Mouse (Mus musculus): ENCODE results near the gene Hunk. TPM values are rescaled to one million over a fixed set of nuclear protein-coding genes. Genes with fewer than 3 reads are reported as not detected.
A peak's percentile ranks its signal among the peaks of the same experiment; 100 is the strongest.

Gene Hunk
- 6.5 and 8.5 TPM in 2 replicates for polyA plus RNA-seq (2015; fragmentation: Nextera tagmentation; extraction: Ambion mirVana)

DNA sequence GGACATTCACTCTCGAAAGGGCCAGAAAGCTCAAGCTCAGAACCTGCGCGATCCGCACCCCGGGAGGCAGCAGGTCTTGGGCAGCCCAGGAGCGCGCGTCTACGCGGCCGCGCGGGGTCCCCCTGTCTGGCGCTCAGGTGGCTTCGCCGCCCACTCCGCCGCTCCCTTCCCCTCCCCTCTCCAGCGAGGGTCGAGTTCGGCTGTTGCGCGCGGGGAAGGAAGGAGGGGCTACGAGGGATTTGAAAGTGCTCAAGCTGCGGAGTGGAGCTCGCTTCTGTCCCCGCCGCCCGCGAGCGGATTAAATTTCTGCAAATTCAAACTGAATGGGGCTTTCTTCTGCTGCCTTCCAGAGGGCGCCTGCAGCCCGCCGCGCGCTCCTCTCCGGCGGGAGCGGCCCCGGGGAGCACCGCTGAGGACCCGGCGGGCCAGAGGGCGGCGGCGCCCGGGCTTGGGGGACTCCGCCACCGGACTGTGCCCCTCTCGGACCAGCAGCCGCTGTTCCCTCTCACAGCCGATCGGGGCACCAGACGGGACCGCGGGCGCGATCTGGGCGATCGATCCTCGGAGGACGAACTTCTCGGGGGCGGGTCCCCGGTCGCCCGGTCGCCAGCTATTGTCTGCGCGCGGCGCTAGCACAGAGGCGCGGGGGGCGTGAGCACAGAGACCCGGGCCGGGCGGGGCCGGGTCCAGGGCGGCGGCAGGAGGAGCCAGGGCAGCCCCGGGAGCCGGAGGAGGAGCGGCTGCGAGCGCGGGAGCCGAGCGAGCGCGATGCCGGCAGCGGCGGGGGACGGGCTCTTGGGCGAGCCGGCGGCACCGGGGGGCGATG lies at the start of gene Hunk:
Gene Hunk, plus strand, starts transcription at position 326 of the 826 bp plus-strand sequence.
- 1% methylated on average over 86 of the region's 101 CpGs for WGBS
- Histone ChIP-seq H3K9me3 (no peaks in the 10 kb centered on the region), H3K4me2 (replicated peaks) (peak within 1 kb of the TSS; percentile 84), H3K27me3 (peaks cover 31% of the 10 kb centered on the region), H3K9ac (replicated peaks) (peak within 1 kb of the TSS; percentile 97), H3K4me3 (replicated peaks) (peak within 1 kb of the TSS; percentile 86), H3K27ac (peak within 1 kb of the TSS; percentile 95), H3K36me3 (peaks cover 5% of the 10 kb centered on the region), H3K4me1 (replicated peaks) (peaks cover 47% of the 10 kb centered on the region)
- peak; percentile 82 for ATAC-seq

DNA sequence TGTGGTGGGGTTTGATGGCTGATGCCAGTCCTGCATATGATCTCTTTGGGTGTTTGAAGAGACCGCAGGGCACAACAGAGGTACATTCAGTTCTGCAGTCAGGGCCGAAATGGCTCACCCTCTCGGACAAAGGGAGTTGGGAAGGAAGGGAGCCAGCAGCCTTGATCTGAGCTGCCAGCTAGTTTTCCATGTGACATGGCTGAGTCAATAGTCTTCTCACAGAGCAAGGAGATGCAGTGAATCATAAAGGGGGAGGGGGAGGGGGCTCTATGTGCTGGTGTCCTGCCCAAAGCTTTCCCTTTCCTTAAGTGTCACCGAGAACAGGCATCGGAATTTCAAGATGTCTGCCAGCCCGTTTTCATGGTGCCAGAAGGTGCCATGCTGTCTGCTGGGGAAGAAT lies 46.8 kb upstream of the Hunk start:
- H3K9me3 ChIP-seq: no peaks in the 10 kb centered on the region
- H3K4me2 ChIP-seq (replicated peaks): no peak overlapping the region
- 0 out of 2 replicates have a peak, but pooled peaks cover 5% of the 10 kb centered on the region for H3K27me3 ChIP-seq
- no peaks in the 10 kb centered on the region for H3K36me3 ChIP-seq
- no peak overlapping the region for H3K27ac ChIP-seq
- H3K9ac ChIP-seq (replicated peaks): no peak overlapping the region
- H3K4me1 ChIP-seq (replicated peaks): no peaks in the 10 kb centered on the region
- ATAC-seq: no peak
- 84% methylated on average over 6 of the region's 6 CpGs for WGBS
- H3K4me3 ChIP-seq (replicated peaks): no peak overlapping the region

DNA sequence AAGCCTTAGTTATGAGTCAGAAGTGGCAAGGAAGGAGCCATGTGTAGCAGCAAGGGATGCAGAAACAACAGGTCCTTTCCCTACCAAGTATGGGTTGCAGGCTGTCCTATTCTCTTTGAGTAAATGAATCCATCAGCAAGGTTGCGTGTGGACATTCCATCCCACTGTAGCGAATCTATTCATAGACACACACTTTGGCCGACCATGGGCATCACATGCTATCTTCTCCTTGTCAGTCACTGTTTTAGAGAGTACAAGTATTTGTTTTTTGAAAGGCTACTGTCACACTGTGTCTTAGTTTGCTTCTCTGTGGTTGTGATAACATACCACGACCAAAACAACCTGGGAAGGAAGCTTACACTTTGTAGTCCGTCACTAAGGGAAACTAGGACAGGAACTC lies 44.7 kb upstream of the Hunk start:
- H3K9ac ChIP-seq (replicated peaks): no peak overlapping the region
- no peak overlapping the region for H3K27ac ChIP-seq
- H3K36me3 ChIP-seq: no peaks in the 10 kb centered on the region
- H3K9me3 ChIP-seq: no peaks in the 10 kb centered on the region
- 91% methylated on average over 5 of the region's 5 CpGs for WGBS
- ATAC-seq: no peak
- 0 out of 2 replicates have a peak, but pooled peaks cover 5% of the 10 kb centered on the region for H3K27me3 ChIP-seq
- no peak overlapping the region for H3K4me3 ChIP-seq (replicated peaks)
- no peaks in the 10 kb centered on the region for H3K4me1 ChIP-seq (replicated peaks)
- no peak overlapping the region for H3K4me2 ChIP-seq (replicated peaks)

DNA sequence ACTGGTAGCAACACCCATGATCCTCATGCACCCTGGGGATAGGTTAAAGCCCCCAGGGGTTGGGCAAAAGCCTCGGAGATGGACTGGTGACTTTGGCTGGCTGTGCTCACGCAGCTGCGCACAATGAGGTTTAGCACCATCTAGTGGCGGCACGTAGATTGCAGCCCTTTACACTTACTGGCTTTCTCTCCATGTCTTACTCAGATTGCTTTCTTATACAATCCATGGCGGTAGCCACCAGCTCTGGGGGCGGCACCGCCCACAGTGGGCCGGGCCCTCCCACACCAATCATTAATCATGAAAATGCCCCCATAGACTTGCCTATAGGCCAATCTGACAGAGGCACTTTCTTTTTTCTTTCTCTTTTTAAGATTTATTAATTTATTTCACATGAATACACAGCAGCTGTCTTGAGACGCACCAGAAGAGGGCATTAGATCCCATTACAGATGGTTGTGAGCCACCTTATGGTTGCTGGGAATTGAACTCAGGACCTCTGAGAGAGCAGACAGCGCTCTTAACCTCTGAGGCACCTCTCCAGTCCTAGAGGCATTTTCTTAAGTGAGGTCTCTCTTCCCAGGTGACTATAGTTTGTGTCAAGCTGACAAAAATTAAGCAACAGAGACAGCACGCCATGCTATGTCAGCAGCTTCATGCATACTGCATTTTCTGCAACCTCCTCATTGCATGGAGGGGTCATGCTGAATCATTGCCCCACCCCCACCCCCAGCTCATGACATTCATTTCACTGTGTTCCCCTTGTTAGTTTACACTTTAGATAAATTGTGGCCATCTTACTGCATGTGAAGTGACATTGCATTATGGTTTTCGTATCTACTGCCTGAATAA lies 35.9 kb upstream of the Hunk start:
- 0 out of 2 replicates have a peak overlapping the region, but pooled peaks have one; percentile 6 for H3K4me2 ChIP-seq (replicated peaks)
- H3K27ac ChIP-seq: no peak overlapping the region
- H3K9me3 ChIP-seq: no peaks in the 10 kb centered on the region
- WGBS: 29% methylated on average over 12 of the region's 13 CpGs
- no peaks in the 10 kb centered on the region for H3K36me3 ChIP-seq
- no peak overlapping the region for H3K4me3 ChIP-seq (replicated peaks)
- peak; percentile 99 for ATAC-seq
- no peaks in the 10 kb centered on the region for H3K4me1 ChIP-seq (replicated peaks)
- no peaks in the 10 kb centered on the region for H3K27me3 ChIP-seq
- no peak overlapping the region for H3K9ac ChIP-seq (replicated peaks)

DNA sequence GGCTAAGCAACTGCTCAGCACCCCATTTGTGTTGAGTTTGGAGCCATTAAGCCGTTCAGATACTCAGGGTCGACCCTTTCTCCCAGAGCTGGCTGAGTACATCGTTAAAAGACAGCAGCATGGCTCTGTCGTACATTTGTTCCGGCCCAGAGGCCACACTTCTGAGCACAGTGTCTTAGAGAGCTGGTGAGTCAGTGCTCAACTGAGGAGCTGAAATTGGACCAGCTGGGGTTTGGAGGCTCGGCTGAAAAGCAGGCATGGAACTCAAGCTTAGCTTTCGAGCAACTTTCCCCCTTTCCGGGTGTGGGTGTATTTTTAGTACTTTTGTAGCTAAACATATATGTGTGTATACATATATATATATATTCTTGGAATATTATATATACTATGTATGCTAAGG lies 34.1 kb upstream of the Hunk start:
- Histone ChIP-seq H3K4me3 (replicated peaks) (no peak overlapping the region), H3K9me3 (no peaks in the 10 kb centered on the region), H3K4me2 (replicated peaks) (no peak overlapping the region), H3K9ac (replicated peaks) (no peak overlapping the region), H3K27me3 (no peaks in the 10 kb centered on the region), H3K4me1 (replicated peaks) (no peaks in the 10 kb centered on the region), H3K27ac (no peak overlapping the region), H3K36me3 (no peaks in the 10 kb centered on the region)
- 68% methylated on average over 8 of the region's 8 CpGs for WGBS
- ATAC-seq: no peak

DNA sequence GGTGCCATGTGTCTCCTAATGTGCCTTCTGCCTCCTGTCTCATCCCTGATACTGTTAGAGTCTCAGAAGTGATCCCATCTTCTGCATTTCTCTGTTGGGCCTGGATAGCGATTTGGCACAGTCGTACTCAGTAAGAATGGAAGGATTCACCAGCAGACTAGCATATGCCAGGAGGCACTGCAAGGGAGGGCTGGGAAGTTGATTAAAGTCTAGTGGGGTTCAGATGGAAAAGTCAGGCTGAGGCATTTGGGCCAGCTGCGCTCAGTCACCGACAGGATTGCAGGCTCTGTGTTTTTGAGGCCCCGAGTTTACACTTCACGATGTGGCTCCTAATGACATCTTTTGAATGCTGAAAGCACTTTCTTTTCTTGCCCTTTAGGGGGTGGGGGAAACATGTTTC lies 33.1 kb upstream of the Hunk start:
- Histone ChIP-seq H3K27ac (no peak overlapping the region), H3K36me3 (no peaks in the 10 kb centered on the region), H3K27me3 (no peaks in the 10 kb centered on the region), H3K4me3 (replicated peaks) (no peak overlapping the region), H3K4me1 (replicated peaks) (no peaks in the 10 kb centered on the region), H3K9ac (replicated peaks) (no peak overlapping the region), H3K4me2 (replicated peaks) (no peak overlapping the region), H3K9me3 (no peaks in the 10 kb centered on the region)
- ATAC-seq: no peak
- WGBS: 60% methylated on average over 6 of the region's 6 CpGs

DNA sequence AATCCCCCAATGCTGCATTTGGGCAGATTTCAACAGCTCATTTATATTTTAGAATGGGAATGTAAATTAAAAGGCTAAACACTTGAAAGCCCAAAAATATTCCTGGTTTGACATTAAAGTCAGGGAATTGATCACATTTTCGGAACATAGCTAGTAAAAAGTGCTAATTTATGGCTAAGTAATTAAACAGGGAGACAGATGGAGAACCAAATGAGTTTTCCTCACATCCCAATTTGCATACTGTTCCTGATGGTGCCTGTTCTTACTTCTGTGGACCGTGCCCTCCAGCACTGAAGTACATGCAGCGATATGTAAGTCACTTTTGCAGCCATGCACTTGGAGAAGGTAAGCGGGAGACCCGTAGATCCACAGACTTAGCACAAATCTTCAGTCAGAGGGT lies 32.7 kb upstream of the Hunk start:
- ATAC-seq: no peak
- Histone ChIP-seq H3K27ac (no peak overlapping the region), H3K9ac (replicated peaks) (no peak overlapping the region), H3K36me3 (no peaks in the 10 kb centered on the region), H3K4me2 (replicated peaks) (no peak overlapping the region), H3K4me3 (replicated peaks) (no peak overlapping the region), H3K4me1 (replicated peaks) (no peaks in the 10 kb centered on the region), H3K27me3 (no peaks in the 10 kb centered on the region), H3K9me3 (no peaks in the 10 kb centered on the region)
- WGBS: 78% methylated on average over 5 of the region's 5 CpGs

DNA sequence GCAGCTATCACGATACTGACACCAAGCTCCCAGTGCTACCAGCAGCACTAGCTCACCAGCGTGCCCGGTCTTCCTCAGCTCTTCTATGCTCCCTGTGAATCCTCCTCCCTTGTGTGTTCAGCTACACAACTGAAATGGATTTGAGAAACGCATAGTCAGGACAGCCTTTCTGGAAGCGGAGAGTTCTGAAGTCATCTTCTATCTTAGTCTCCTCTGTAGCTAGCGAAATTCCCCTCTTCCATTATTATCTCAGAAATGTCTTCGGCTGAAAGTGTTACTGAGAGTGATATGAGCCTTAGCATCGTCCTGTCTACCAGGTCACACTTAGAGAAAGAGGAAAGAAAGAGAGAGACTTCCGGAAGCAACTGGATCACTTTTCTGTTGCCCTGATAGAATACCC lies 26.5 kb upstream of the Hunk start:
- Histone ChIP-seq H3K9ac (replicated peaks) (no peak overlapping the region), H3K27ac (no peak overlapping the region), H3K36me3 (no peaks in the 10 kb centered on the region), H3K4me1 (replicated peaks) (0 out of 2 replicates have a peak, but pooled peaks cover 9% of the 10 kb centered on the region), H3K4me2 (replicated peaks) (no peak overlapping the region), H3K27me3 (no peaks in the 10 kb centered on the region), H3K9me3 (no peaks in the 10 kb centered on the region), H3K4me3 (replicated peaks) (no peak overlapping the region)
- ATAC-seq: no peak
- 89% methylated on average over 9 of the region's 9 CpGs for WGBS

DNA sequence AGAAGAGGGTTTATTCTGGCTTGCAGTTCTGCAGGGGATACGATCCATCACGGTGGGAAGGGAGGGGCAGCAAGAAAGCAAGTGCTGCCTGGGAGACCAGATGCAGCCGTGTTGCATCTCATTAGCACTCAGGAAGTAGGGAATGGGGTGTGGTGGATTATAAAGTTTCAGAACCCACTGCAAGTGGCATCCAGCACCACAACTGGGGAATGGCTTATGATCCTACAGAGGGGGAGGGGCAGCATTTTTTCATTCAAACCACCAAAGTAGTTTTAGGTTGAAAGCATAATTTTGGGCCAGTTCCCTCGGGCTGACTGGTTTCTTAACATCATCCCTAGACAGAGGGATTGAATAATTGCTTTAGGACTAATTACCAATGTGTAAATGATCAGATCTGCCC lies 26.1 kb upstream of the Hunk start:
- no peak overlapping the region for H3K4me3 ChIP-seq (replicated peaks)
- 30% methylated on average over 4 of the region's 4 CpGs for WGBS
- no peaks in the 10 kb centered on the region for H3K36me3 ChIP-seq

DNA sequence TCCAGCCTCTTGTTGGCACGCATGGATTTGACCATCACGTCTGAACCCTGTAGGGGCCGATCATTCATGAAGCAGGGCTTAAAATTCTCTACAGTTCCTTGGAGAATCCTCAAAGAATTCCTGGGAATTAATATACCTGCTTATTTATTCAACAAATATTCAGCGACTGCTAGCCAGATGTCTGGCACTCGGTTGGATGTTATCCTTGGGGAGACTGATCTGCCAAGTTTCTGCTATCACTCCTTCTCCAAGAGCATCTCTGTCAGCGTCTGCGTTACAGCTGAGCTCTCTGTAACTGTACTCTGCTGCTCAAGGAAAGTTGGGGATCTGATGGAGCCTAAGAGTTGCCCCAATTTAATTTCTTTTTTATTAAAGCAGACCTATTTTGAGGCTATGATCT lies 25.5 kb upstream of the Hunk start:
- H3K9me3 ChIP-seq: no peaks in the 10 kb centered on the region
- ATAC-seq: no peak
- no peak overlapping the region for H3K9ac ChIP-seq (replicated peaks)
- H3K36me3 ChIP-seq: no peaks in the 10 kb centered on the region
- no peak overlapping the region for H3K4me2 ChIP-seq (replicated peaks)
- H3K27me3 ChIP-seq: no peaks in the 10 kb centered on the region
- 64% methylated on average over 7 of the region's 7 CpGs for WGBS
- 0 out of 2 replicates have a peak, but pooled peaks cover 9% of the 10 kb centered on the region for H3K4me1 ChIP-seq (replicated peaks)
- H3K27ac ChIP-seq: no peak overlapping the region
- H3K4me3 ChIP-seq (replicated peaks): no peak overlapping the region

More for the DNA sequence above, 26.1 kb upstream of the Hunk start:
- Histone ChIP-seq H3K4me2 (replicated peaks) (no peak overlapping the region), H3K9me3 (no peaks in the 10 kb centered on the region), H3K27me3 (no peaks in the 10 kb centered on the region), H3K9ac (replicated peaks) (no peak overlapping the region), H3K4me1 (replicated peaks) (0 out of 2 replicates have a peak, but pooled peaks cover 9% of the 10 kb centered on the region), H3K27ac (no peak overlapping the region)
- no peak for ATAC-seq

DNA sequence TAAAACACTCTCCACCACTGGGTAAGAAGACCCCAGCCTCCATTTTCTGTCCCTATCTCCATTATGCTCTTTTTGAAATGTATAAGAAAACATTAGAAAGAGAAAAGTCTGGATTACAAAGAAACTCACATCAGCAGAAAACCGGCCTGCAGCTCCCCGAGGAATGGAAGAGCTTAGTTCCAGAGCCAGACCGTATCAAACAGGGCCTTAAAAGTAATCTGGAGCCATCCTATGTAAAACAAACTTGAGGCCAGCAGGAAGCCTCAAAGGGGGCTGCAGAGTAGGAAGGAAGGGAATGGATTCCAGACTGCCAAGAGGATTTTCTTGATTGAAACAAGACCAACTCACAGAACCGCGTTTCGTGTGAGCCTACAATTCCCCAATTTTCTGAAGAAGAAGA lies 22.9 kb upstream of the Hunk start:
- WGBS: 57% methylated on average over 6 of the region's 6 CpGs
- Histone ChIP-seq H3K9ac (replicated peaks) (no peak overlapping the region), H3K4me1 (replicated peaks) (0 out of 2 replicates have a peak, but pooled peaks cover 9% of the 10 kb centered on the region), H3K27ac (no peak overlapping the region), H3K4me2 (replicated peaks) (no peak overlapping the region), H3K27me3 (no peaks in the 10 kb centered on the region), H3K9me3 (no peaks in the 10 kb centered on the region), H3K36me3 (no peaks in the 10 kb centered on the region), H3K4me3 (replicated peaks) (no peak overlapping the region)
- no peak for ATAC-seq

DNA sequence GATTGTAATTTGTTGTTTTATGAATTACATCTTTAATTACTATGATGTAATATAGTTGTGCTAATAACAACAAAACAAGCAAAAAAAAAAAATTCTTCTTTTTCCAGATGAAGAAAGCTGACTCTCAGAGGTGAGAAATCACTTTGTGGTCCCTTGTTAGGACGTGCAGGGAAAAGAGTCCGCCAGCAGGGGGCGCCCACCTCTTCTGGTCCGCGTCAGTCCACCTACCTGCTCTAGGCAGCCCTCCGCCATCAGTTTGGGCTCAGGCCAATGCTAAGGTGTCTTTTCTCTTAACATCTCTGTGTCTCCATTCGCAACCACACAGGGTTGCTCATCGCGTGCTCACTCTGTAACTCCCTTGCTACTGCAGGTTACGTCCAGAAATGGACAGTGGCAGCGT lies 5.9 kb upstream of the Hunk start:
- 14% methylated on average over 11 of the region's 11 CpGs for WGBS
- Histone ChIP-seq H3K9ac (replicated peaks) (no peak overlapping the region), H3K4me2 (replicated peaks) (no peak overlapping the region), H3K27me3 (peaks cover 40% of the 10 kb centered on the region), H3K4me3 (replicated peaks) (no peak overlapping the region), H3K9me3 (no peaks in the 10 kb centered on the region), H3K36me3 (no peaks in the 10 kb centered on the region), H3K27ac (no peak overlapping the region), H3K4me1 (replicated peaks) (peaks cover 4% of the 10 kb centered on the region)
- ATAC-seq: peak; percentile 71

Data from midbrain, embryonic 13.5 days (tissue).